27 mouse cellular contexts compared by ENCODE assay signal in the genomic region with DNA sequence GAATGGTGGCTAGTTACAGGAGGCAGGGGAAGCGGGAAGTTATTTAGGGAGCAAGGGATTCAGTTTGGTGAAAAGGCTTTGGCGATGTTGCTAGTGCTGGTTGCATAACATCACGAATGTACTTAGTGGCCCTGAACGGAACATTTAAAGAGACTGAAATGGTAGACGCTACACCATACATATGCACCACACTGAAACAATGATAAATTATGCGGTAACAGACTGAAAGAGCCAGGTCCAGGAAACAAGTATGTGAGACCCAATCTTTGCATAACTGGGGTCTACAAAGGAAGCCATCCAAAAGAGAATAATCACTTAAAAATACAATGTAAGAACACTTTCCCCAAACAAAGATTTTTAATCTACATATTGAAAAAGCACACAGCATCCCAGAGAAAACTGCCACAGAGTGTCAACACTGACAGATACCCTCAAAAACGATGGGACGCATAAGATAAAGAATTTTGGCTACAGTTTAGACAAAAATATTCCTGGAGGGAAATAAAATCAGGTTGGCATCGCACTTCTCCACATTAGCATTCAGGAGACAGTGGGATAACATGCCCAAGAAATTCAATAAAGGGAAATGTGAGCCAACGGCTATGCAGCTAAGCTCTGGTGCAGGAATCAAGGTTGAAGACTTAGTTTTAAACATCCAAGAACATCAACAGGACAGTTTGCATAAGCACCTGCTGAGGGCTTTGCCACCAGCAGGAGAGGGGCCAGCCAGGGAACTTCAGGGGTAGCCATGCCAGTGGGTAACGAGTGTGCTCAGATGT. TPM values are rescaled to one million over a fixed set of nuclear protein-coding genes. Genes with fewer than 3 reads are reported as not detected.
DNase-seq lines count a peak whose midpoint lies in the region; ATAC-seq and TF ChIP-seq lines count a peak whose summit lies in the region.
"Had no signal": no experiment of that assay in that cellular context is flagged by ENCODE, and none has a peak within 500 bp of the region (broad histone marks: within the 10 kb centered on the region; RNA-seq: fewer than 3 reads in every experiment).

No protein-coding gene starts in this region.

- peak; percentile 66; the same call in 1 of the 2 replicates for ATAC-seq in forebrain, embryonic 15.5 days (replicated peaks)
- no peak for ATAC-seq in forebrain, embryonic 14.5 days
- ATAC-seq in forebrain, postnatal 0 days = peak; percentile 78
- no peak for ATAC-seq in forebrain, embryonic 11.5 days (replicated peaks; ENCODE audit: low FRiP score)
- ATAC-seq: activated CD4-positive, CD25-positive, alpha-beta regulatory T cell, adult 4 months; CD4-positive, CD25-positive, alpha-beta regulatory T cell, adult 4 months; Patski had no signal

- no peaks in the 10 kb centered on the region for H3K79me2 ChIP-seq in heart, adult 2 months (replicated peaks; ENCODE audit: control insufficient read depth, insufficient read depth, low read length)

- H3K4me3 ChIP-seq in forebrain, embryonic 15.5 days = no peak overlapping the region
- no peak overlapping the region for H3K4me3 ChIP-seq in forebrain, embryonic 14.5 days (ENCODE audit: low read depth, low read length)
- no peak overlapping the region for H3K4me3 ChIP-seq in forebrain, postnatal 0 days (ENCODE audit: low read depth, low read length)
- no peak overlapping the region for H3K4me3 ChIP-seq in forebrain, embryonic 11.5 days (ENCODE audit: low read depth, low read length)
- H3K4me3 ChIP-seq in heart, adult 2 months = no peak overlapping the region
- H3K4me3 ChIP-seq: embryonic facial prominence, embryonic 13.5 days; embryonic facial prominence, embryonic 15.5 days; erythroblast, embryonic 14.5 days; forebrain, embryonic 10.5 days had no signal

- H3K27ac ChIP-seq in forebrain, embryonic 15.5 days (replicated peaks) = peak overlapping the region; percentile 75
- H3K27ac ChIP-seq in forebrain, embryonic 14.5 days (ENCODE audit: low read depth, low read length) = no peak overlapping the region
- H3K27ac ChIP-seq in forebrain, postnatal 0 days (ENCODE audit: low read depth, low read length) = peak overlapping the region; percentile 55
- no peak overlapping the region for H3K27ac ChIP-seq in forebrain, embryonic 11.5 days (ENCODE audit: low read depth, low read length)
- H3K27ac ChIP-seq in heart, adult 2 months = no peak overlapping the region
- H3K27ac ChIP-seq: embryonic facial prominence, embryonic 13.5 days; embryonic facial prominence, embryonic 15.5 days; forebrain, embryonic 10.5 days had no signal

- no peaks in the 10 kb centered on the region for H3K27me3 ChIP-seq in forebrain, embryonic 15.5 days
- no peaks in the 10 kb centered on the region for H3K27me3 ChIP-seq in forebrain, embryonic 14.5 days (replicated peaks; ENCODE audit: control insufficient read depth, insufficient read depth, low read length)
- no peaks in the 10 kb centered on the region for H3K27me3 ChIP-seq in forebrain, postnatal 0 days (ENCODE audit: insufficient read depth, low read length)
- no peaks in the 10 kb centered on the region for H3K27me3 ChIP-seq in forebrain, embryonic 11.5 days (ENCODE audit: control insufficient read depth, insufficient read depth, low read length)
- no peaks in the 10 kb centered on the region for H3K27me3 ChIP-seq in heart, adult 2 months (ENCODE audit: control insufficient read depth, insufficient read depth, low read length)
- H3K27me3 ChIP-seq: embryonic facial prominence, embryonic 13.5 days; embryonic facial prominence, embryonic 15.5 days had no signal

- H3K9ac ChIP-seq in forebrain, embryonic 15.5 days (replicated peaks) = no peak overlapping the region
- H3K9ac ChIP-seq in forebrain, embryonic 14.5 days (ENCODE audit: low read length) = no peak overlapping the region
- H3K9ac ChIP-seq in forebrain, postnatal 0 days = no peak overlapping the region
- no peak overlapping the region for H3K9ac ChIP-seq in forebrain, embryonic 11.5 days (ENCODE audit: low read length)
- H3K9ac ChIP-seq in heart, adult 2 months (ENCODE audit: low read depth, low read length) = no peak overlapping the region
- H3K9ac ChIP-seq: embryonic facial prominence, embryonic 13.5 days; embryonic facial prominence, embryonic 15.5 days had no signal

- DNase-seq in forebrain, embryonic 14.5 days (ENCODE audit: low spot score) = no peak
- peak; percentile 59 for DNase-seq in forebrain, postnatal 0 days
- DNase-seq in forebrain, embryonic 11.5 days (ENCODE audit: low spot score) = no peak
- DNase-seq in heart, adult 11 months = peak; percentile 61
- DNase-seq in heart, adult 2 months = no peak
- DNase-seq in right cerebral cortex, adult 18-20 months = peak; percentile 20
- no peak for DNase-seq in right cerebral cortex, postnatal 10 days (ENCODE audit: low spot score in 2 of 2)
- DNase-seq: adrenal gland, adult 8-10 months; adrenal gland, postnatal 14 days; adrenal gland, postnatal 36 days; B cell, adult 2 months; cerebellum, adult 11 months; cerebellum, adult 18-20 months; cerebellum, adult 8-10 months; cerebellum, adult 9-11 months; cerebellum, postnatal 14 days; cerebellum, postnatal 36 days; embryo, embryonic 11 days had no signal

- H3K4me2 ChIP-seq in forebrain, embryonic 15.5 days (replicated peaks) = no peak overlapping the region
- H3K4me2 ChIP-seq in forebrain, embryonic 14.5 days (ENCODE audit: low read length) = no peak overlapping the region
- H3K4me2 ChIP-seq in forebrain, postnatal 0 days (ENCODE audit: low read depth) = no peak overlapping the region
- no peak overlapping the region for H3K4me2 ChIP-seq in forebrain, embryonic 11.5 days (ENCODE audit: low read depth, low read length, severe bottlenecking)
- H3K4me2 ChIP-seq: embryonic facial prominence, embryonic 13.5 days; embryonic facial prominence, embryonic 15.5 days had no signal

- no peaks in the 10 kb centered on the region for H3K36me3 ChIP-seq in forebrain, embryonic 15.5 days
- no peaks in the 10 kb centered on the region for H3K36me3 ChIP-seq in forebrain, embryonic 14.5 days (ENCODE audit: control insufficient read depth, insufficient read depth, low read length)
- no peaks in the 10 kb centered on the region for H3K36me3 ChIP-seq in forebrain, postnatal 0 days (ENCODE audit: insufficient read depth)
- no peaks in the 10 kb centered on the region for H3K36me3 ChIP-seq in forebrain, embryonic 11.5 days (ENCODE audit: control insufficient read depth, insufficient read depth, low read length)
- no peaks in the 10 kb centered on the region for H3K36me3 ChIP-seq in heart, adult 2 months (ENCODE audit: control insufficient read depth, insufficient read depth, low read length)
- H3K36me3 ChIP-seq: embryonic facial prominence, embryonic 13.5 days; embryonic facial prominence, embryonic 15.5 days; forebrain, embryonic 10.5 days; G1E had no signal

- WGBS in forebrain, embryonic 15.5 days = 62% methylated on average over 11 of the region's 11 CpGs
- 74% methylated on average over 11 of the region's 11 CpGs for WGBS in forebrain, embryonic 14.5 days
- WGBS in forebrain, postnatal 0 days = 50% methylated on average over 11 of the region's 11 CpGs
- 89% methylated on average over 11 of the region's 11 CpGs for WGBS in forebrain, embryonic 11.5 days
- WGBS in heart, adult 2 months = 88% methylated on average over 11 of the region's 11 CpGs

- TF ChIP-seq CTCF in forebrain, postnatal 0 days (IDR thresholded peaks at IDR 0.05; ENCODE audit: low read depth) = no peak
- TF ChIP-seq CTCF in heart, adult 2 months (IDR thresholded peaks at IDR 0.05) = no peak

- no peak for TF ChIP-seq POLR2A in heart, adult 2 months (IDR thresholded peaks at IDR 0.05; ENCODE audit: insufficient read depth, low read depth, low read length)

- intact Hi-C loops in heart, adult 2 months (cut with DNase I) = no loop called here

- H3K4me1 ChIP-seq in forebrain, embryonic 15.5 days = peaks cover 14% of the 10 kb centered on the region
- H3K4me1 ChIP-seq in forebrain, embryonic 14.5 days (ENCODE audit: control insufficient read depth, insufficient read depth, low read length) = peaks cover 10% of the 10 kb centered on the region
- peaks cover 6% of the 10 kb centered on the region for H3K4me1 ChIP-seq in forebrain, postnatal 0 days (ENCODE audit: insufficient read depth)
- H3K4me1 ChIP-seq in forebrain, embryonic 11.5 days (replicated peaks; ENCODE audit: control insufficient read depth, insufficient read depth, low read length) = no peaks in the 10 kb centered on the region
- H3K4me1 ChIP-seq in heart, adult 2 months (ENCODE audit: control insufficient read depth, insufficient read depth, low read length) = no peaks in the 10 kb centered on the region

- H3K9me3 ChIP-seq in forebrain, embryonic 15.5 days = no peaks in the 10 kb centered on the region
- H3K9me3 ChIP-seq in forebrain, embryonic 14.5 days (replicated peaks; ENCODE audit: control insufficient read depth, low read length) = 0 out of 2 replicates have a peak, but pooled peaks cover 3% of the 10 kb centered on the region
- H3K9me3 ChIP-seq in forebrain, postnatal 0 days (ENCODE audit: low read length) = no peaks in the 10 kb centered on the region
- H3K9me3 ChIP-seq in forebrain, embryonic 11.5 days (ENCODE audit: control insufficient read depth, low read length) = no peaks in the 10 kb centered on the region; the same call in 1 of the 2 replicates

- no peak for TF ChIP-seq EP300 in heart, adult 2 months (IDR thresholded peaks at IDR 0.05; ENCODE audit: insufficient read depth, low read depth, low read length)

RNA-seq across cellular contexts. Expression of a gene that starts 41.4 kb away (rescaled TPM):
- polyA plus RNA-seq in forebrain, embryonic 15.5 days (2015; fragmentation: Nextera tagmentation; extraction: Ambion mirVana) = 29.5 and 30.0 TPM in 2 replicates
- 27.2 and 32.7 TPM in 2 replicates for polyA plus RNA-seq in forebrain, embryonic 14.5 days (2014; fragmentation: Nextera tagmentation; extraction: Ambion mirVana)
- total RNA-seq in forebrain, postnatal 0 days (2014; rRNA removed) = 20.5 and 22.6 TPM in 2 replicates
- polyA plus RNA-seq in forebrain, postnatal 0 days (2015; fragmentation: Nextera tagmentation; extraction: Ambion mirVana) = 18.3 and 25.0 TPM in 2 replicates
- 23.9 and 26.7 TPM in 2 replicates for polyA plus RNA-seq in forebrain, embryonic 11.5 days (2014; fragmentation: Nextera tagmentation; extraction: Ambion mirVana)
- 10 to 100 TPM; 27.6 to 30.4 TPM for total RNA-seq in heart, adult 2 months (2021)
- 26.0 and 41.4 TPM in 2 replicates for polyA plus RNA-seq in heart, adult 2 months (2012; rRNA removed)

Comparison
In these comparisons a context has a peak if more than half of its experiments do, and no peak if none do; other contexts are left out.
1. ATAC-seq: peak in forebrain, embryonic 15.5 days (single experiment) and forebrain, postnatal 0 days (single experiment); none in forebrain, embryonic 14.5 days (single experiment) and forebrain, embryonic 11.5 days (single experiment).
2. H3K27ac ChIP-seq: peak in forebrain, embryonic 15.5 days (single experiment) and forebrain, postnatal 0 days (single experiment); none in forebrain, embryonic 14.5 days (single experiment), forebrain, embryonic 11.5 days (single experiment) and heart, adult 2 months (single experiment).
3. DNase-seq: peak in forebrain, postnatal 0 days (single experiment), heart, adult 11 months (single experiment) and right cerebral cortex, adult 18-20 months (single experiment); none in forebrain, embryonic 14.5 days (single experiment), forebrain, embryonic 11.5 days (single experiment), heart, adult 2 months (0 of 2) and right cerebral cortex, postnatal 10 days (0 of 2).